Mouse (Mus musculus) ZHBTc4 (cell line): ENCODE measurements around the gene Ifit1.

ENCODE experiments used
- DNase-seq: peaks from one replicate; pipeline ENCODE4 v3.0.0-alpha.2; 2011; ENCODE audit warnings: low read depth, low spot score

The Ifit1 gene

GRCm38 (mm10) chr19:34655227-34655805 lies 14.6 kb downstream of the Ifit1 start:
- peak; percentile 83 for DNase-seq

- peak; percentile 37 for DNase-seq
Observed at GRCm38 (mm10) chr19:34656511-34657298, 16.0 kb downstream of the Ifit1 start.

GRCm38 (mm10) chr19:34662067-34662507 lies 21.4 kb downstream of the Ifit1 start:
- DNase-seq, result peak; percentile 91

- DNase-seq, result no peak
Observed at GRCm38 (mm10) chr19:34662740-34663139, 22.1 kb downstream of the Ifit1 start.

- peak; percentile 77 for DNase-seq
Observed at GRCm38 (mm10) chr19:34666127-34666526, 25.5 kb downstream of the Ifit1 start.

- peak; percentile 89 for DNase-seq
Observed at GRCm38 (mm10) chr19:34673476-34673875, 32.8 kb downstream of the Ifit1 start.

GRCm38 (mm10) chr19:34678428-34678827 lies 37.8 kb downstream of the Ifit1 start:
- DNase-seq, result no peak

- DNase-seq, result peak; percentile 40
Observed at GRCm38 (mm10) chr19:34684857-34685256, 44.2 kb downstream of the Ifit1 start.

GRCm38 (mm10) chr19:34685530-34685929 lies 44.9 kb downstream of the Ifit1 start:
- DNase-seq, result no peak

- DNase-seq, result no peak
Observed at GRCm38 (mm10) chr19:34691402-34691801, 50.7 kb downstream of the Ifit1 start.

- no peak for DNase-seq
Observed at GRCm38 (mm10) chr19:34696352-34696986, 55.8 kb downstream of the Ifit1 start.

- no peak for DNase-seq
Observed at GRCm38 (mm10) chr19:34697461-34697860, 56.8 kb downstream of the Ifit1 start.

- DNase-seq, result no peak
Observed at GRCm38 (mm10) chr19:34698432-34698831, 57.8 kb downstream of the Ifit1 start.

- no peak for DNase-seq
Observed at GRCm38 (mm10) chr19:34698852-34699251, 58.2 kb downstream of the Ifit1 start.

GRCm38 (mm10) chr19:34699300-34699699 lies 58.6 kb downstream of the Ifit1 start:
- DNase-seq, result no peak
